Mouse (Mus musculus): Measurements from ENCODE around the gene Eif2ak1. TPM values are rescaled to one million over a fixed set of nuclear protein-coding genes. Genes with fewer than 3 reads are reported as not detected.

Gene Eif2ak1
- total RNA-seq, 2 experiments from 2014 or later: 26.5 to 49.0 TPM

GRCm38 (mm10) chr5:143943231-143944125 is 125.9 kb downstream of the Eif2ak1 start:
- no peak for ATAC-seq (ENCODE audit: poor library complexity, severe bottlenecking)

GRCm38 (mm10) chr5:143948361-143948760 is 130.8 kb downstream of the Eif2ak1 start:
- ATAC-seq (ENCODE audit: poor library complexity, severe bottlenecking): no peak

- no peak for ATAC-seq (ENCODE audit: poor library complexity, severe bottlenecking)
Observed at GRCm38 (mm10) chr5:143950016-143950415, 132.4 kb downstream of the Eif2ak1 start.

Other genes with a start within 250 kb of the Eif2ak1 start
- 5.4 and 6.5 TPM in 2 replicates for gene Cyth3, start 195.3 kb upstream of the Eif2ak1 start, total RNA-seq (2015)
- 7.5 and 8.9 TPM in 2 replicates for gene Cyth3, start 195.3 kb upstream of the Eif2ak1 start, total RNA-seq (2017)
- 14.8 and 16.0 TPM in 2 replicates for gene Usp42, start 85.5 kb upstream of the Eif2ak1 start, total RNA-seq (2015)
- gene Usp42, start 85.5 kb upstream of the Eif2ak1 start, total RNA-seq (2017): 7.7 and 8.0 TPM in 2 replicates
- not detected in 2 replicates for gene Ankrd61, start 79.9 kb downstream of the Eif2ak1 start, total RNA-seq (2015)
- gene Ankrd61, start 79.9 kb downstream of the Eif2ak1 start, total RNA-seq (2017): not detected in 2 replicates
- 24.9 and 27.5 TPM in 2 replicates for gene Aimp2, start 92.1 kb downstream of the Eif2ak1 start, total RNA-seq (2015)
- gene Aimp2, start 92.1 kb downstream of the Eif2ak1 start, total RNA-seq (2017): 34.2 and 45.4 TPM in 2 replicates
- gene Pms2, start 92.2 kb downstream of the Eif2ak1 start, total RNA-seq (2015): 10.3 and 16.6 TPM in 2 replicates
- gene Pms2, start 92.2 kb downstream of the Eif2ak1 start, total RNA-seq (2017): 17.7 and 35.3 TPM in 2 replicates
- gene Gm42421, start 110.4 kb downstream of the Eif2ak1 start, total RNA-seq (2015): not detected in 2 replicates
- 0.84 TPM in 1 of 2 replicates, not detected in the other for gene Gm42421, start 110.4 kb downstream of the Eif2ak1 start, total RNA-seq (2017)
- 0.46 TPM in 1 of 2 replicates, not detected in the other for gene Rsph10b, start 115.2 kb downstream of the Eif2ak1 start, total RNA-seq (2015)
- gene Rsph10b, start 115.2 kb downstream of the Eif2ak1 start, total RNA-seq (2017): 0.33 TPM in 1 of 2 replicates, not detected in the other
- gene Ccz1, start 197.1 kb downstream of the Eif2ak1 start, total RNA-seq (2015): 79.6 and 85.3 TPM in 2 replicates
- gene Ccz1, start 197.1 kb downstream of the Eif2ak1 start, total RNA-seq (2017): 98.3 and 103 TPM in 2 replicates
- gene Ocm, start 208.9 kb downstream of the Eif2ak1 start, total RNA-seq (2015): 0.36 TPM in 1 of 2 replicates, not detected in the other
- not detected in 2 replicates for gene Ocm, start 208.9 kb downstream of the Eif2ak1 start, total RNA-seq (2017)